Mouse (Mus musculus) embryonic fibroblast, embryonic 13.5 days (primary cell): ENCODE results near the gene A930017K11Rik.

Source experiments
- CTCF ChIP-seq: IDR thresholded peaks from 2 replicates; pipeline ENCODE4 v1.5.1; 2011; ENCODE audit warnings: mild to moderate bottlenecking, control low read depth, low read length, moderate library complexity, borderline replicate concordance; ENCODE audit not compliant: insufficient read depth
- POLR2A ChIP-seq: IDR thresholded peaks from 2 replicates; pipeline ENCODE4 v1.6.1; 2011; ENCODE audit warnings: low read depth, mild to moderate bottlenecking, control low read depth, low read length, moderate library complexity

DNA sequence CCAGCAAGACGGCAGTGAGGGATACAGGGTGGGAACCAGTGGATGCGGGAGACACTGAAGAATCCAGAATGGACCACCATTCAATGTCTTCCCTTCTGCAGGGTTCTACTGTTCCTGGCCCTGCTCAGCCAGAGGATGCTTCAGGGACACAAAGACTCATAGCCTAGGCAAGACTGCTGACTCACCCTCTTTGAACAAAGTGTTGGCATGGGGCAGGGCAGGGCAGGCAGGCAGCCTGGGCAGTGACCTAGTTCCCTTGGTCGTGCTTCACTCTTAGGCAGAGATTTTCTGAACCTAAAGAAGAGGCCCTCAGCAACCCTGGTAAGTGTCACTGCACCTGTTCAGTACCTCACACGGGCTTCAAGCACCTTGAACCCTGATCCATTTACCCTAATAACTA, 40.5 kb downstream of the A930017K11Rik start:
- no peak for TF ChIP-seq CTCF
- no peak for TF ChIP-seq POLR2A
